Mouse (Mus musculus) stomach, embryonic 16.5 days (tissue): ENCODE measurements around the gene Racgap1. TPM values are rescaled to one million over a fixed set of nuclear protein-coding genes. Genes with fewer than 3 reads are reported as not detected.

Experiments used
- ATAC-seq: fragments of 200-750 bp; cut with Nextera tagmentation; 2 replicates; pipeline ENCODE4 v1.8.0; 2017; ENCODE audit warnings: moderate number of reproducible peaks, moderate TSS enrichment; ENCODE audit not compliant: insufficient read depth, low FRiP score
- H3K27ac ChIP-seq: fragments of 300-500 bp; sonication (generic); 2 replicates; pipeline ENCODE4 v1.5.1; 2014; ENCODE audit warnings: low read length
- H3K27me3 ChIP-seq: fragments of 300-500 bp; sonication (generic); 2 replicates; pipeline ENCODE4 v1.6.1; 2014; ENCODE audit warnings: low read length, control low read depth, mixed read lengths; ENCODE audit not compliant: control insufficient read depth, insufficient read depth
- H3K36me3 ChIP-seq: fragments of 300-500 bp; sonication (generic); 2 replicates; pipeline ENCODE4 v1.6.1; 2014; ENCODE audit warnings: low read length; ENCODE audit not compliant: control insufficient read depth, insufficient read depth
- H3K4me1 ChIP-seq: fragments of 300-500 bp; sonication (generic); 2 replicates; pipeline ENCODE4 v1.6.1; 2014; ENCODE audit warnings: low read length, control low read depth, mixed read lengths; ENCODE audit not compliant: control insufficient read depth, insufficient read depth
- H3K4me2 ChIP-seq: fragments of 300-500 bp; sonication (generic); 2 replicates; pipeline ENCODE4 v1.6.1; 2014; ENCODE audit warnings: low read depth, low read length, mixed read lengths
- H3K4me3 ChIP-seq: fragments of 300-500 bp; sonication (generic); replicated peaks from 2 replicates; pipeline ENCODE4 v1.5.1; 2014; ENCODE audit warnings: mild to moderate bottlenecking, low read length
- H3K9ac ChIP-seq: fragments of 300-500 bp; sonication (generic); 2 replicates; pipeline ENCODE4 v1.6.1; 2014; ENCODE audit warnings: low read length
- H3K9me3 ChIP-seq: fragments of 300-500 bp; sonication (generic); replicated peaks from 2 replicates; pipeline ENCODE4 v1.6.1; 2016; ENCODE audit warnings: low read length, control low read depth; ENCODE audit not compliant: control insufficient read depth
- WGBS: fragments of 180-500 bp; shearing (Covaris S2); extraction: QIAGEN DNeasy Blood & Tissue Kit; methylation state at CpG from one replicate; pipeline ENCODE4 v1.1.7; 2014; 5-methylcytosine and 5-hydroxymethylcytosine counted together
- polyA plus RNA-seq: library from polyadenylated mRNA; unstranded; fragments of >200 nt; fragmentation: Nextera tagmentation; extraction: Ambion mirVana; gene quantifications from 2 replicates; pipeline ENCODE4 v1.2.1, GENCODE M21; 2015

Gene Racgap1
- 112 and 116 TPM in 2 replicates for polyA plus RNA-seq

GRCm38 (mm10) chr15:99651163-99651872 lies at the start of gene Racgap1:
Gene Racgap1 (minus strand): TSS chr15:99651656.
- peaks cover 20% of the 10 kb centered on the region for H3K27me3 ChIP-seq
- H3K36me3 ChIP-seq = no peaks in the 10 kb centered on the region
- peak within 1 kb of the TSS; percentile 72 for H3K4me2 ChIP-seq
- WGBS = under 1% methylated on average over 66 of the region's 68 CpGs
- peak; percentile 96 for ATAC-seq
- H3K27ac ChIP-seq = peak within 1 kb of the TSS; percentile 59; the same call in 1 of the 2 replicates
- H3K9me3 ChIP-seq = no peaks in the 10 kb centered on the region
- peak within 1 kb of the TSS; percentile 90 for H3K9ac ChIP-seq
- peak within 1 kb of the TSS; percentile 90 for H3K4me3 ChIP-seq
- peaks cover 52% of the 10 kb centered on the region for H3K4me1 ChIP-seq

GRCm38 (mm10) chr15:99700219-99701106 lies 49.0 kb upstream of the Racgap1 start:
- no peak overlapping the region for H3K4me3 ChIP-seq
- H3K4me1 ChIP-seq = peaks cover 23% of the 10 kb centered on the region
- H3K4me2 ChIP-seq = no peak overlapping the region
- no peak overlapping the region for H3K27ac ChIP-seq
- H3K27me3 ChIP-seq = no peaks in the 10 kb centered on the region
- H3K9ac ChIP-seq = no peak overlapping the region
- H3K9me3 ChIP-seq = no peaks in the 10 kb centered on the region
- no peak for ATAC-seq
- H3K36me3 ChIP-seq = no peaks in the 10 kb centered on the region
- 82% methylated on average over 18 of the region's 18 CpGs for WGBS

DNA sequence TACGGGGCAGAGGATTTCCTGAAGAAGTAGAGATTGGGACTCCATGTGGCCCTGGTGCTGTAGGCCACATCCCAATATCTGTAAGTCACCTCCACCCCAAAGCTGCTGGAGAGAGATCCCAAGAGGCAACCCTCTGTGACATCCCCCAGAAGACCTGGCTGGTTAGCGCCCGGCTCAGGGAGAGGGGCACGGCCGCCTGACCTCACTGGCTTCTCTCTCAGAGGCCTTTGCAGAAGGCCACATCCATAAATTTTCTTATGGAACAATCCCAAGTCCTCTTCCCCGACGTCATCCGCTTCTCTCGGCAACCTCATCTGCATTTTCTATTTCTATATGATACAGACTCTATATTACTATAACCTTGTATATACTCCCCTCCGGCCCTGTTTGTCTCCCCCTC lies 48.3 kb upstream of the Racgap1 start:
- Histone ChIP-seq H3K27ac (no peak overlapping the region), H3K9me3 (no peaks in the 10 kb centered on the region), H3K36me3 (no peaks in the 10 kb centered on the region), H3K4me2 (no peak overlapping the region), H3K9ac (no peak overlapping the region), H3K27me3 (no peaks in the 10 kb centered on the region), H3K4me1 (peaks cover 23% of the 10 kb centered on the region), H3K4me3 (no peak overlapping the region)
- ATAC-seq = no peak
- WGBS = 82% methylated on average over 10 of the region's 10 CpGs

GRCm38 (mm10) chr15:99698533-99699085 lies 47.2 kb upstream of the Racgap1 start:
- H3K9ac ChIP-seq = peak overlapping the region; percentile 8; the same call in 1 of the 2 replicates
- no peak overlapping the region for H3K27ac ChIP-seq
- ATAC-seq = no peak
- WGBS = 28% methylated on average over 20 of the region's 20 CpGs
- H3K9me3 ChIP-seq = no peaks in the 10 kb centered on the region
- no peaks in the 10 kb centered on the region for H3K27me3 ChIP-seq
- no peaks in the 10 kb centered on the region for H3K36me3 ChIP-seq
- H3K4me3 ChIP-seq = no peak overlapping the region
- no peak overlapping the region for H3K4me2 ChIP-seq
- H3K4me1 ChIP-seq = peaks cover 21% of the 10 kb centered on the region

- Histone ChIP-seq H3K27ac (no peak overlapping the region), H3K36me3 (no peaks in the 10 kb centered on the region), H3K4me2 (no peak overlapping the region), H3K27me3 (no peaks in the 10 kb centered on the region), H3K9me3 (no peaks in the 10 kb centered on the region), H3K9ac (no peak overlapping the region), H3K4me3 (no peak overlapping the region), H3K4me1 (peaks cover 11% of the 10 kb centered on the region; the same call in 1 of the 2 replicates)
- no peak for ATAC-seq
- WGBS = 18% methylated on average over 2 of the region's 2 CpGs
Observed at GRCm38 (mm10) chr15:99697309-99697708, 45.9 kb upstream of the Racgap1 start.

- H3K27me3 ChIP-seq = peaks cover 8% of the 10 kb centered on the region; the same call in 1 of the 2 replicates
- H3K36me3 ChIP-seq = no peaks in the 10 kb centered on the region
- H3K27ac ChIP-seq = no peak overlapping the region
- no peak for ATAC-seq
- no peaks in the 10 kb centered on the region for H3K9me3 ChIP-seq
- H3K4me2 ChIP-seq = no peak overlapping the region
- H3K4me3 ChIP-seq = no peak overlapping the region
- 36% methylated on average over 9 of the region's 9 CpGs for WGBS
- H3K9ac ChIP-seq = no peak overlapping the region
- no peaks in the 10 kb centered on the region for H3K4me1 ChIP-seq
Observed at GRCm38 (mm10) chr15:99691976-99692375, 40.5 kb upstream of the Racgap1 start.

DNA sequence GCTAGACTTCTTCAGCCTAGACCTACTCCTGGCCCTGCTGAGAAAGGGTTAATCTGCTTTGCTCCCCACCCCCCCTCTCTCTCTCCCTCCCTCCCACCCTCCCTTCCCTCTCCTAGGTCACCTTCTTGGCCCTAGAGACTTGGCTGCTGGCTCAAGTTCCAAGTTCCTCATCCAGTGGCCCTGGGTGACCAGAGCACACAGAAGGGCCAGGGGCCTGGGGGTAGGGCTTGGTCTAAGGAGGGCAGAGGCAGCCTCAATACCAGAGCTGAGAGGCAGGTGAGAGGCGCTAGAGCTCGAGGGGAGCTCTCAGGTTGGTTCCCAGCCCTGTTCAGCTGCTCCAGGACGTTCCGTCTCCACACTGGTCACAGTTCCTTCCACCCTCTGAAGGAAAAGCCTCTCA lies 39.5 kb upstream of the Racgap1 start:
- no peak for ATAC-seq
- H3K9ac ChIP-seq = no peak overlapping the region
- 17% methylated on average over 4 of the region's 4 CpGs for WGBS

GRCm38 (mm10) chr15:99688712-99689111 lies 37.3 kb upstream of the Racgap1 start:
- Histone ChIP-seq H3K9me3 (no peaks in the 10 kb centered on the region), H3K27ac (no peak overlapping the region), H3K27me3 (peaks cover 8% of the 10 kb centered on the region; the same call in 1 of the 2 replicates), H3K4me2 (no peak overlapping the region), H3K4me3 (no peak overlapping the region), H3K4me1 (no peaks in the 10 kb centered on the region), H3K9ac (no peak overlapping the region), H3K36me3 (no peaks in the 10 kb centered on the region)
- 0 out of 2 replicates have a peak, but pooled peaks have one; percentile 17 for ATAC-seq
- WGBS = 5% methylated on average over 4 of the region's 4 CpGs

More for the DNA sequence above, 39.5 kb upstream of the Racgap1 start:
- no peaks in the 10 kb centered on the region for H3K9me3 ChIP-seq
- no peak overlapping the region for H3K4me3 ChIP-seq
- no peak overlapping the region for H3K4me2 ChIP-seq
- H3K36me3 ChIP-seq = no peaks in the 10 kb centered on the region
- H3K27me3 ChIP-seq = peaks cover 8% of the 10 kb centered on the region; the same call in 1 of the 2 replicates
- no peaks in the 10 kb centered on the region for H3K4me1 ChIP-seq
- no peak overlapping the region for H3K27ac ChIP-seq
